ENCODE assay signal across 1 mouse cellular context in genomic region chr15:81812696-81813631, GRCm38 (mm10).
TF ChIP-seq lines count a peak whose summit lies in the region.

No protein-coding gene starts in this region.

TF ChIP-seq in CH12.LX, 34 proteins besides CTCF, POLR2A, EP300 and RAD21 (continued from another document):
- no peak for TF ChIP-seq BHLHE40 (IDR thresholded peaks at IDR 0.05; ENCODE audit: low read depth, low read length)
- no peak for TF ChIP-seq TBP (conservative IDR thresholded peaks at IDR 0.05; ENCODE audit: low read depth, low read length)
- TF ChIP-seq RCOR1 (conservative IDR thresholded peaks at IDR 0.05; ENCODE audit: low read depth, low read length) = no peak
- TF ChIP-seq UBTF (IDR thresholded peaks at IDR 0.05; ENCODE audit: low read depth, low read length) = no peak
- no peak for TF ChIP-seq MYC (IDR thresholded peaks at IDR 0.05; ENCODE audit: low read depth, low read length)
